Mouse (Mus musculus) telencephalon, adult 2 months (tissue): ENCODE data around the gene Sdccag8.
A peak's percentile ranks its signal among the peaks of the same experiment; 100 is the strongest.

Source experiments
- DNase-seq: peaks from one replicate; pipeline ENCODE4 v3.0.0-alpha.2; 2011; ENCODE audit warnings: low read depth, low spot score

The Sdccag8 gene

GRCm38 (mm10) chr1:176814591-176815062, at the start of gene Sdccag8:
Sdccag8 (plus strand) TSS chr1:176814660.
- DNase-seq, result peak; percentile 99

GRCm38 (mm10) chr1:176774533-176774932, 39.9 kb upstream of the Sdccag8 start:
- DNase-seq, result no peak

- DNase-seq, result no peak
These were observed 25.1 kb upstream of the Sdccag8 start for GRCm38 (mm10) chr1:176789326-176789725.

- DNase-seq, result no peak
These were observed 22.3 kb upstream of the Sdccag8 start for GRCm38 (mm10) chr1:176792175-176792574.

- no peak for DNase-seq
These were observed 15.8 kb upstream of the Sdccag8 start for GRCm38 (mm10) chr1:176798673-176799072.

GRCm38 (mm10) chr1:176800728-176801365, 13.6 kb upstream of the Sdccag8 start:
- peak; percentile 84 for DNase-seq

- no peak for DNase-seq
These were observed 4.3 kb upstream of the Sdccag8 start for GRCm38 (mm10) chr1:176810161-176810560.

- no peak for DNase-seq
These were observed 2.6 kb upstream of the Sdccag8 start for GRCm38 (mm10) chr1:176811892-176812291.

- DNase-seq, result no peak
These were observed 1.8 kb upstream of the Sdccag8 start for GRCm38 (mm10) chr1:176812491-176813291.

GRCm38 (mm10) chr1:176813292-176814035, 996 bp upstream of the Sdccag8 start:
- DNase-seq, result peak; percentile 74

- peak; percentile 91 for DNase-seq
These were observed 432 bp upstream of the Sdccag8 start, which contains the start of gene Cep170 for GRCm38 (mm10) chr1:176814036-176814420. Cep170 (minus strand) TSS chr1:176814067.

- DNase-seq, result no peak
These were observed 2.3 kb downstream of the Sdccag8 start for GRCm38 (mm10) chr1:176816728-176817127.

GRCm38 (mm10) chr1:176818147-176818546, 3.7 kb downstream of the Sdccag8 start:
- no peak for DNase-seq

- DNase-seq, result no peak
These were observed 4.3 kb downstream of the Sdccag8 start for GRCm38 (mm10) chr1:176818763-176819162.

GRCm38 (mm10) chr1:176821929-176822328, 7.5 kb downstream of the Sdccag8 start:
- no peak for DNase-seq

- no peak for DNase-seq
These were observed 8.5 kb downstream of the Sdccag8 start for GRCm38 (mm10) chr1:176822949-176823348.

GRCm38 (mm10) chr1:176823889-176824288, 9.4 kb downstream of the Sdccag8 start:
- DNase-seq, result no peak

- no peak for DNase-seq
These were observed 10.2 kb downstream of the Sdccag8 start for GRCm38 (mm10) chr1:176824611-176825010.

- DNase-seq, result no peak
These were observed 10.6 kb downstream of the Sdccag8 start for GRCm38 (mm10) chr1:176825084-176825483.

GRCm38 (mm10) chr1:176826186-176826585, 11.7 kb downstream of the Sdccag8 start:
- no peak for DNase-seq

- no peak for DNase-seq
These were observed 12.5 kb downstream of the Sdccag8 start for GRCm38 (mm10) chr1:176826931-176827330.

GRCm38 (mm10) chr1:176827365-176827764, 12.9 kb downstream of the Sdccag8 start:
- DNase-seq, result no peak
